Comparison of ENCODE assay signal across 28 mouse cellular contexts in genomic region chr9:104034231-104034630, GRCm38 (mm10). TPM values are rescaled to one million over a fixed set of nuclear protein-coding genes. Genes with fewer than 3 reads are reported as not detected.
DNase-seq lines count a peak whose midpoint lies in the region; ATAC-seq and TF ChIP-seq lines count a peak whose summit lies in the region.
"Had no signal": no experiment of that assay in that cellular context is flagged by ENCODE, and none has a peak within 500 bp of the region (broad histone marks: within the 10 kb centered on the region; RNA-seq: fewer than 3 reads in every experiment).

No protein-coding gene starts in this region.

- no peak for TF ChIP-seq CTCF in liver, postnatal 0 days (IDR thresholded peaks at IDR 0.05; ENCODE audit: low read depth)

- no peaks in the 10 kb centered on the region for H3K9me3 ChIP-seq in heart, embryonic 10.5 days
- H3K9me3 ChIP-seq in liver, embryonic 15.5 days (replicated peaks): no peaks in the 10 kb centered on the region
- no peaks in the 10 kb centered on the region for H3K9me3 ChIP-seq in liver, embryonic 11.5 days (ENCODE audit: control insufficient read depth, low read length)
- no peaks in the 10 kb centered on the region for H3K9me3 ChIP-seq in liver, postnatal 0 days (ENCODE audit: low read length)
- no peaks in the 10 kb centered on the region for H3K9me3 ChIP-seq in liver, embryonic 12.5 days (replicated peaks)
- H3K9me3 ChIP-seq: G1E had no signal

- no peak for TF ChIP-seq EP300 in liver, postnatal 0 days (IDR thresholded peaks at IDR 0.05; ENCODE audit: low read depth)

- H3K27me3 ChIP-seq in heart, embryonic 10.5 days (ENCODE audit: insufficient read depth, poor library complexity, severe bottlenecking): no peaks in the 10 kb centered on the region
- H3K27me3 ChIP-seq in liver, embryonic 15.5 days: no peaks in the 10 kb centered on the region
- no peaks in the 10 kb centered on the region for H3K27me3 ChIP-seq in liver, embryonic 11.5 days (replicated peaks; ENCODE audit: control insufficient read depth, insufficient read depth, low read length)
- no peaks in the 10 kb centered on the region for H3K27me3 ChIP-seq in liver, postnatal 0 days (ENCODE audit: insufficient read depth, low read length)
- no peaks in the 10 kb centered on the region for H3K27me3 ChIP-seq in liver, embryonic 12.5 days (replicated peaks)
- H3K27me3 ChIP-seq: CH12.LX, Patski had no signal

- 0 out of 2 replicates have a peak, but pooled peaks cover 6% of the 10 kb centered on the region for H3K4me1 ChIP-seq in heart, embryonic 10.5 days
- no peaks in the 10 kb centered on the region for H3K4me1 ChIP-seq in liver, embryonic 15.5 days (replicated peaks)
- H3K4me1 ChIP-seq in liver, embryonic 11.5 days (replicated peaks; ENCODE audit: control insufficient read depth, insufficient read depth, low read length): no peaks in the 10 kb centered on the region
- peaks cover 3% of the 10 kb centered on the region; the same call in 1 of the 2 replicates for H3K4me1 ChIP-seq in liver, postnatal 0 days (ENCODE audit: insufficient read depth)
- H3K4me1 ChIP-seq in liver, embryonic 12.5 days: no peaks in the 10 kb centered on the region

- H3K9ac ChIP-seq in liver, embryonic 15.5 days: no peak overlapping the region
- no peak overlapping the region for H3K9ac ChIP-seq in liver, embryonic 11.5 days (ENCODE audit: low read depth, low read length)
- 0 out of 2 replicates have a peak overlapping the region, but pooled peaks have one; percentile 16 for H3K9ac ChIP-seq in liver, postnatal 0 days (replicated peaks)
- H3K9ac ChIP-seq in liver, embryonic 12.5 days: no peak overlapping the region

- H3K27ac ChIP-seq in heart, embryonic 10.5 days: no peak overlapping the region
- H3K27ac ChIP-seq in liver, embryonic 15.5 days (replicated peaks): peak overlapping the region; percentile 39; the same call in 1 of the 2 replicates
- H3K27ac ChIP-seq in liver, embryonic 11.5 days (ENCODE audit: low read depth, low read length): no peak overlapping the region
- H3K27ac ChIP-seq in liver, postnatal 0 days (ENCODE audit: low read depth): peak overlapping the region; percentile 85
- no peak overlapping the region for H3K27ac ChIP-seq in liver, embryonic 12.5 days

- DNase-seq in heart, adult 11 months: peak; percentile 51
- no peak for DNase-seq in heart, adult 18-20 months
- peak; percentile 62 for DNase-seq in heart, embryonic 10.5 days (ENCODE audit: low spot score)
- no peak for DNase-seq in heart, adult 9 months (ENCODE audit: low spot score in 2 of 2)
- DNase-seq in liver, embryonic 11.5 days (ENCODE audit: low spot score): no peak
- DNase-seq in liver, postnatal 0 days: no peak
- DNase-seq: adrenal gland, adult 2 months; adrenal gland, adult 8-10 months; adrenal gland, postnatal 10 days; adrenal gland, postnatal 14 days; adrenal gland, postnatal 25 days; adrenal gland, postnatal 36 days; B cell, adult 2 months; cerebellum, adult 11 months; cerebellum, adult 11-12 months had no signal

- ATAC-seq in liver, embryonic 15.5 days (ENCODE audit: insufficient read depth): no peak
- no peak for ATAC-seq in liver, embryonic 11.5 days (replicated peaks; ENCODE audit: low FRiP score)
- ATAC-seq in liver, postnatal 0 days: no peak
- no peak for ATAC-seq in liver, embryonic 12.5 days
- ATAC-seq: activated CD4-positive, CD25-positive, alpha-beta regulatory T cell, adult 4 months; CD4-positive, CD25-positive, alpha-beta regulatory T cell, adult 4 months; Patski had no signal

- H3K36me3 ChIP-seq in heart, embryonic 10.5 days: peaks cover 29% of the 10 kb centered on the region
- 0 out of 2 replicates have a peak, but pooled peaks cover under 1% of the 10 kb centered on the region for H3K36me3 ChIP-seq in liver, embryonic 15.5 days (replicated peaks)
- H3K36me3 ChIP-seq in liver, embryonic 11.5 days (ENCODE audit: control insufficient read depth, insufficient read depth, low read length): peaks cover 2% of the 10 kb centered on the region; the same call in 1 of the 2 replicates
- peaks cover 12% of the 10 kb centered on the region; the same call in 1 of the 2 replicates for H3K36me3 ChIP-seq in liver, postnatal 0 days (replicated peaks; ENCODE audit: insufficient read depth, low read length)
- H3K36me3 ChIP-seq in liver, embryonic 12.5 days: peaks cover 8% of the 10 kb centered on the region; the same call in 1 of the 2 replicates
- H3K36me3 ChIP-seq: G1E had no signal

- H3K4me3 ChIP-seq in heart, embryonic 10.5 days: no peak overlapping the region
- H3K4me3 ChIP-seq in liver, embryonic 15.5 days (replicated peaks): no peak overlapping the region
- no peak overlapping the region for H3K4me3 ChIP-seq in liver, embryonic 11.5 days (ENCODE audit: low read depth, low read length)
- no peak overlapping the region for H3K4me3 ChIP-seq in liver, postnatal 0 days (ENCODE audit: low read depth, low read length)
- no peak overlapping the region for H3K4me3 ChIP-seq in liver, embryonic 12.5 days

- 82% methylated on average over 8 of the region's 8 CpGs for WGBS in heart, embryonic 10.5 days
- WGBS in liver, embryonic 15.5 days (ENCODE audit: insufficient replicate concordance): 61% methylated on average over 8 of the region's 8 CpGs
- 77% methylated on average over 8 of the region's 8 CpGs for WGBS in liver, embryonic 11.5 days
- WGBS in liver, postnatal 0 days (ENCODE audit: insufficient replicate concordance): 65% methylated on average over 8 of the region's 8 CpGs
- 67% methylated on average over 8 of the region's 8 CpGs for WGBS in liver, embryonic 12.5 days (ENCODE audit: insufficient replicate concordance)

- no peak overlapping the region for H3K4me2 ChIP-seq in liver, embryonic 15.5 days
- no peak overlapping the region for H3K4me2 ChIP-seq in liver, embryonic 11.5 days
- no peak overlapping the region for H3K4me2 ChIP-seq in liver, postnatal 0 days (ENCODE audit: low read depth, low read length)
- no peak overlapping the region for H3K4me2 ChIP-seq in liver, embryonic 12.5 days

RNA-seq across cellular contexts. Expression of gene Gm28305, which starts 6.2 kb away (rescaled TPM):
- not detected for total RNA-seq in heart, adult 18-20 months (2021)
- not detected in 2 replicates for polyA plus RNA-seq in heart, embryonic 10.5 days (2016; fragmentation: Nextera tagmentation; extraction: Ambion mirVana)
- not detected in 2 replicates for polyA plus RNA-seq in liver, embryonic 15.5 days (2015; fragmentation: Nextera tagmentation; extraction: Ambion mirVana)
- not detected in 2 replicates for polyA plus RNA-seq in liver, embryonic 11.5 days (2014; fragmentation: Nextera tagmentation; extraction: Ambion mirVana)
- not detected in 2 replicates for polyA plus RNA-seq in liver, postnatal 0 days (2015; fragmentation: Nextera tagmentation; extraction: Ambion mirVana)
- not detected in 2 replicates for polyA plus RNA-seq in liver, embryonic 12.5 days (2016; fragmentation: Nextera tagmentation; extraction: Ambion mirVana)
- total RNA-seq: adrenal gland, adult 18-20 months; adrenal gland, adult 2 months; adrenal gland, adult 8-10 months; adrenal gland, postnatal 10 days; adrenal gland, postnatal 14 days; adrenal gland, postnatal 25 days; adrenal gland, postnatal 36 days; adrenal gland, postnatal 4 days; CH12.LX; ES-E14; G1E; MEL had no signal
- polyA plus RNA-seq: activated CD4-positive, CD25-positive, alpha-beta regulatory T cell, adult 4 months; adrenal gland, adult 2 months; brain, embryonic 14.5 days; C2C12; G1E; Patski had no signal

RNA-seq across cellular contexts. Expression of gene Uba5, which starts 28.7 kb away (rescaled TPM):
- total RNA-seq in heart, adult 18-20 months (2021): 10 to 100 TPM; 14.9 to 15.4 TPM
- polyA plus RNA-seq in heart, embryonic 10.5 days (2016; fragmentation: Nextera tagmentation; extraction: Ambion mirVana): 39.2 and 49.6 TPM in 2 replicates
- 19.8 and 21.3 TPM in 2 replicates for polyA plus RNA-seq in liver, embryonic 15.5 days (2015; fragmentation: Nextera tagmentation; extraction: Ambion mirVana)
- 41.7 and 42.2 TPM in 2 replicates for polyA plus RNA-seq in liver, embryonic 11.5 days (2014; fragmentation: Nextera tagmentation; extraction: Ambion mirVana)
- polyA plus RNA-seq in liver, postnatal 0 days (2015; fragmentation: Nextera tagmentation; extraction: Ambion mirVana): 15.1 and 15.4 TPM in 2 replicates
- 27.4 and 28.4 TPM in 2 replicates for polyA plus RNA-seq in liver, embryonic 12.5 days (2016; fragmentation: Nextera tagmentation; extraction: Ambion mirVana)

RNA-seq across cellular contexts. Expression of gene Acad11, which starts 28.9 kb away (rescaled TPM):
- 100 to 1,000 TPM; 120 to 136 TPM for total RNA-seq in heart, adult 18-20 months (2021)
- polyA plus RNA-seq in heart, embryonic 10.5 days (2016; fragmentation: Nextera tagmentation; extraction: Ambion mirVana): 9.1 and 10.1 TPM in 2 replicates
- 25.2 and 29.1 TPM in 2 replicates for polyA plus RNA-seq in liver, embryonic 15.5 days (2015; fragmentation: Nextera tagmentation; extraction: Ambion mirVana)
- 12.9 and 14.0 TPM in 2 replicates for polyA plus RNA-seq in liver, embryonic 11.5 days (2014; fragmentation: Nextera tagmentation; extraction: Ambion mirVana)
- 103 and 105 TPM in 2 replicates for polyA plus RNA-seq in liver, postnatal 0 days (2015; fragmentation: Nextera tagmentation; extraction: Ambion mirVana)
- 10.5 and 11.5 TPM in 2 replicates for polyA plus RNA-seq in liver, embryonic 12.5 days (2016; fragmentation: Nextera tagmentation; extraction: Ambion mirVana)

RNA-seq across cellular contexts. Expression of gene Nphp3, which starts 31.9 kb away (rescaled TPM):
- 1 to 10 TPM; 1.9 to 2.0 TPM for total RNA-seq in heart, adult 18-20 months (2021)
- polyA plus RNA-seq in heart, embryonic 10.5 days (2016; fragmentation: Nextera tagmentation; extraction: Ambion mirVana): 4.7 and 5.4 TPM in 2 replicates
- 1.4 TPM in 2 replicates for polyA plus RNA-seq in liver, embryonic 15.5 days (2015; fragmentation: Nextera tagmentation; extraction: Ambion mirVana)
- polyA plus RNA-seq in liver, embryonic 11.5 days (2014; fragmentation: Nextera tagmentation; extraction: Ambion mirVana): 3.2 and 3.9 TPM in 2 replicates
- 1.00 and 1.2 TPM in 2 replicates for polyA plus RNA-seq in liver, postnatal 0 days (2015; fragmentation: Nextera tagmentation; extraction: Ambion mirVana)
- 2.3 TPM in 2 replicates for polyA plus RNA-seq in liver, embryonic 12.5 days (2016; fragmentation: Nextera tagmentation; extraction: Ambion mirVana)
- polyA plus RNA-seq: G1E had no signal

Comparison
In these comparisons a context has a peak if more than half of its experiments do, and no peak if none do; other contexts are left out.
1. DNase-seq: peak in heart, adult 11 months (single experiment) and heart, embryonic 10.5 days (single experiment); none in heart, adult 18-20 months (0 of 2), heart, adult 9 months (0 of 2), liver, embryonic 11.5 days (single experiment) and liver, postnatal 0 days (single experiment).
2. H3K27ac ChIP-seq: peak in liver, embryonic 15.5 days (single experiment) and liver, postnatal 0 days (single experiment); none in heart, embryonic 10.5 days (single experiment), liver, embryonic 11.5 days (single experiment) and liver, embryonic 12.5 days (single experiment).